Mouse (Mus musculus) hindbrain, postnatal 0 days (tissue): ENCODE data around the gene Ehbp1. TPM values are rescaled to one million over a fixed set of nuclear protein-coding genes. Genes with fewer than 3 reads are reported as not detected.

ENCODE experiments used
- ATAC-seq: fragments of 200-750 bp; cut with Nextera tagmentation; 2 replicates; pipeline ENCODE4 v1.8.0; 2017; ENCODE audit warnings: mild to moderate bottlenecking, moderate TSS enrichment, moderate library complexity
- DNase-seq: peaks from one replicate; pipeline ENCODE4 v3.0.0-alpha.2; 2015; ENCODE audit warnings: low spot score
- H3K27ac ChIP-seq: fragments of 300-500 bp; sonication (generic); 2 replicates; pipeline ENCODE4 v1.5.1; 2014; ENCODE audit warnings: mild to moderate bottlenecking
- H3K27me3 ChIP-seq: fragments of 300-500 bp; sonication (generic); 2 replicates; pipeline ENCODE4 v1.6.1; 2014; ENCODE audit warnings: low read length, mixed read lengths; ENCODE audit not compliant: insufficient read depth
- H3K36me3 ChIP-seq: fragments of 300-500 bp; sonication (generic); 2 replicates; pipeline ENCODE4 v1.6.1; 2014; ENCODE audit warnings: low read length, mixed read lengths; ENCODE audit not compliant: insufficient read depth
- H3K4me1 ChIP-seq: fragments of 300-500 bp; sonication (generic); 2 replicates; pipeline ENCODE4 v1.6.1; 2014; ENCODE audit warnings: antibody characterized with exemption, low read length, mixed read lengths; ENCODE audit not compliant: insufficient read depth
- H3K4me2 ChIP-seq: fragments of 300-500 bp; sonication (generic); 2 replicates; pipeline ENCODE4 v1.6.1; 2014; ENCODE audit warnings: low read depth, mild to moderate bottlenecking, low read length, moderate library complexity, mixed read lengths
- H3K4me3 ChIP-seq: fragments of 300-500 bp; sonication (generic); 2 replicates; pipeline ENCODE4 v1.5.1; 2014; ENCODE audit warnings: low read length
- H3K9ac ChIP-seq: fragments of 300-500 bp; sonication (generic); replicated peaks from 2 replicates; pipeline ENCODE4 v1.6.1; 2014; ENCODE audit warnings: mild to moderate bottlenecking, low read length, moderate library complexity, mixed read lengths
- H3K9me3 ChIP-seq: fragments of 300-500 bp; sonication (generic); 2 replicates; pipeline ENCODE4 v1.6.1; 2016; ENCODE audit warnings: low read length, mixed read lengths
- CTCF ChIP-seq: IDR thresholded peaks from 2 replicates; pipeline ENCODE4 v1.5.1; 2016; ENCODE audit warnings: antibody characterized with exemption, control low read depth, low read depth
- WGBS: fragments of 180-500 bp; shearing (Covaris S2); extraction: QIAGEN DNeasy Blood & Tissue Kit; methylation state at CpG from one replicate; pipeline ENCODE4 v1.1.7; 2014; 5-methylcytosine and 5-hydroxymethylcytosine counted together
- polyA plus RNA-seq: library from polyadenylated mRNA; unstranded; fragments of >200 nt; fragmentation: Nextera tagmentation; extraction: Ambion mirVana; gene quantifications from 2 replicates; pipeline ENCODE4 v1.2.1, GENCODE M21; 2015
- total RNA-seq: library from RNA; depleted of rRNA; stranded (reverse); fragments of >200 nt; gene quantifications from 2 replicates; pipeline ENCODE4 v1.2.3, GENCODE M21; 2014; rRNA removed

Ehbp1 gene
- total RNA-seq: 19.4 and 26.3 TPM in 2 replicates
- polyA plus RNA-seq: 13.0 and 14.9 TPM in 2 replicates

GRCm38 (mm10) chr11:22342242-22343207 lies at the start of gene Ehbp1:
Ehbp1 (minus strand) TSS chr11:22342292.
- DNase-seq (no peak), ATAC-seq (no peak)
- no peaks in the 10 kb centered on the region for H3K36me3 ChIP-seq
- H3K4me3 ChIP-seq: no peak within 1 kb of the TSS
- no peaks in the 10 kb centered on the region for H3K4me1 ChIP-seq
- TF ChIP-seq CTCF: no peak
- no peaks in the 10 kb centered on the region for H3K27me3 ChIP-seq
- WGBS: 52% methylated on average over 2 of the region's 2 CpGs
- no peaks in the 10 kb centered on the region for H3K9me3 ChIP-seq
- H3K9ac ChIP-seq: no peak within 1 kb of the TSS
- H3K27ac ChIP-seq: no peak within 1 kb of the TSS
- H3K4me2 ChIP-seq: no peak within 1 kb of the TSS

- no peak overlapping the region for H3K27ac ChIP-seq
- no peak for TF ChIP-seq CTCF
- no peaks in the 10 kb centered on the region for H3K4me1 ChIP-seq
- no peaks in the 10 kb centered on the region for H3K36me3 ChIP-seq
- 85% methylated on average over 6 of the region's 6 CpGs for WGBS
- H3K27me3 ChIP-seq: no peaks in the 10 kb centered on the region
- no peak overlapping the region for H3K4me2 ChIP-seq
- no peak for ATAC-seq
- no peaks in the 10 kb centered on the region for H3K9me3 ChIP-seq
- no peak for DNase-seq
- no peak overlapping the region for H3K4me3 ChIP-seq
- no peak overlapping the region for H3K9ac ChIP-seq
These were observed 45.5 kb upstream of the Ehbp1 start for GRCm38 (mm10) chr11:22387472-22388098.

DNA sequence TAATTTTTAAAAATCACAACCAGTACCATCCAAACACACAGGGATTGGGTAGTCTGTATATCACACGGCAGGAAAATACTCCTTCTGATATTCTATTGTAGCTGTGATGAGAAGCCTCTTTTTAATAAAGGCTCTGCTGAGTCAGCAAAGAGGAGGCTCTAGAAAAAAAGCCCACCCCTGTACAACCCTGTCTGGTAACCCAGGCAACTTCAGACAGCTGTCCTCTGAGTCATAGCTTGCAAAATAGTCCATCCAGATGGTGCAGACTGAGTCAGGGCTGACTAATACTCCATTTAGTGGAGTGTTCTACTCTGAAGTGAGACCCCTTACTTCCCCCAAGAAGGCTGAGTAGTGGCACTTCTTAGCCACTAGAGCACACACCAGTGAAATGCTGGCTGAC lies 41.4 kb upstream of the Ehbp1 start:
- ATAC-seq: no peak
- TF ChIP-seq CTCF: no peak
- DNase-seq: no peak

GRCm38 (mm10) chr11:22374811-22375210 lies 32.7 kb upstream of the Ehbp1 start:
- no peaks in the 10 kb centered on the region for H3K4me1 ChIP-seq
- H3K4me2 ChIP-seq: no peak overlapping the region
- no peak for DNase-seq
- no peak overlapping the region for H3K4me3 ChIP-seq
- no peaks in the 10 kb centered on the region for H3K9me3 ChIP-seq
- no peak overlapping the region for H3K27ac ChIP-seq
- no peak for TF ChIP-seq CTCF
- no peak for ATAC-seq
- WGBS: 91% methylated on average over 2 of the region's 2 CpGs
- H3K36me3 ChIP-seq: no peaks in the 10 kb centered on the region
- no peak overlapping the region for H3K9ac ChIP-seq
- no peaks in the 10 kb centered on the region for H3K27me3 ChIP-seq

More for the DNA sequence above, 41.4 kb upstream of the Ehbp1 start:
- Histone ChIP-seq H3K9ac (no peak overlapping the region), H3K36me3 (no peaks in the 10 kb centered on the region), H3K4me2 (no peak overlapping the region), H3K27ac (no peak overlapping the region), H3K4me1 (no peaks in the 10 kb centered on the region), H3K9me3 (no peaks in the 10 kb centered on the region), H3K4me3 (no peak overlapping the region), H3K27me3 (no peaks in the 10 kb centered on the region)
- 80% methylated on average over 1 of the region's 1 CpGs for WGBS

GRCm38 (mm10) chr11:22373290-22373674 lies 31.2 kb upstream of the Ehbp1 start:
- Histone ChIP-seq H3K9ac (no peak overlapping the region), H3K4me3 (no peak overlapping the region), H3K9me3 (no peaks in the 10 kb centered on the region), H3K27ac (no peak overlapping the region), H3K4me1 (no peaks in the 10 kb centered on the region), H3K27me3 (no peaks in the 10 kb centered on the region), H3K36me3 (no peaks in the 10 kb centered on the region), H3K4me2 (no peak overlapping the region)
- 75% methylated on average over 3 of the region's 3 CpGs for WGBS
- TF ChIP-seq CTCF: no peak
- DNase-seq (no peak), ATAC-seq (no peak)

DNA sequence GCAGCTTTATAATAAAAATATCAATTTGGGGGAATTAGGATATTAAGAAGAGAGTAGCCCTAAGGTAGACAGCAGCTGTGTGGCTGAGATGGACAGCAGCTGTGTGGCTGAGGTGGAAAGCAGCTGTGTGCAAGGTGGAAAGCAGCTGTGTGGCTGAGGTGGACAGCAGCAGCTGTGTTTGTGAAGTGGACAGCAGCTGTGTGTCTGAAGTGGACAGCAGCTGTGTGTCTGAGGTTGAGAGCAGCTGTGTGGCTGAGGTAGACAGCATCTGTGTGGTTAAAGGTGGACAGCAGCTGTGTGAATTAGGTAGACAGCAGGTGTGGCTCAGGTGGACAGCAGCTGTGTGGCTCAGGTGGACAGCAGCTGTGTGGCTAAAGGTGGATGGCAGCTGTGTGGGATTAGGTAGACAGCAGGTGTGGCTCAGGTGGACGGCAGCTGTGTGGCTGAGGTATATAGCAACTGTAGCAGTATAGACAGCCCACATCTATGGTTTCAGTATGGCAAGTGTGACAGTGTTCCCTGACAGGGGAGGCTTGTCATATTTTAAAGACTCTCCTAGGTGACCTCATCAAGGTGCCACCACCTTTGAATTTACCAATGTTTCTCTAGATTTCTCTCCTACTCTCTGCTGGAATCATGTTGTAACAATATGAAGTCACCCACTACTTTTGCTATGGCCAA lies 30.7 kb upstream of the Ehbp1 start:
- Histone ChIP-seq H3K4me1 (no peaks in the 10 kb centered on the region), H3K9me3 (no peaks in the 10 kb centered on the region), H3K9ac (no peak overlapping the region), H3K27ac (no peak overlapping the region), H3K36me3 (no peaks in the 10 kb centered on the region), H3K4me3 (no peak overlapping the region), H3K4me2 (no peak overlapping the region), H3K27me3 (no peaks in the 10 kb centered on the region)
- no peak for DNase-seq
- ATAC-seq: no peak
- WGBS: 87% methylated on average over 1 of the region's 1 CpGs
- TF ChIP-seq CTCF: no peak
